Mouse (Mus musculus) kidney, adult 2 months (tissue): ENCODE results near the gene Olfr1255. TPM values are rescaled to one million over a fixed set of nuclear protein-coding genes. Genes with fewer than 3 reads are reported as not detected.

Experiments used
- DNase-seq: peaks from one replicate; pipeline ENCODE4 v3.0.0; 2021
- H3K27ac ChIP-seq: fragments of 200-500 bp; 2 replicates; pipeline ENCODE4 v1.5.1; 2012; ENCODE audit warnings: low read depth, low read length, control low read depth, inconsistent platforms; ENCODE audit not compliant: insufficient read depth
- H3K27me3 ChIP-seq: fragments of 200-500 bp; replicated peaks from 2 replicates; pipeline ENCODE4 v1.6.1; 2012; ENCODE audit warnings: mild to moderate bottlenecking, moderate library complexity, low read length, inconsistent platforms; ENCODE audit not compliant: control insufficient read depth, insufficient read depth
- H3K36me3 ChIP-seq: fragments of 200-500 bp; 2 replicates; pipeline ENCODE4 v1.6.1; 2012; ENCODE audit warnings: mild to moderate bottlenecking, moderate library complexity, low read length, inconsistent platforms; ENCODE audit not compliant: control insufficient read depth, insufficient read depth
- H3K4me1 ChIP-seq: fragments of 200-500 bp; 2 replicates; pipeline ENCODE4 v1.6.1; 2011; ENCODE audit warnings: low read length; ENCODE audit not compliant: control insufficient read depth, insufficient read depth
- H3K4me3 ChIP-seq: fragments of 200-500 bp; 2 replicates; pipeline ENCODE4 v1.5.1; 2011; ENCODE audit warnings: mild to moderate bottlenecking, low read depth, low read length, control low read depth; ENCODE audit not compliant: insufficient read depth
- CTCF ChIP-seq: fragments of 200-500 bp; conservative IDR thresholded peaks from 2 replicates; pipeline ENCODE4 v1.5.1; 2011; ENCODE audit warnings: low read depth, mild to moderate bottlenecking, control low read depth, low read length, moderate library complexity, mixed read lengths; ENCODE audit not compliant: insufficient read depth, insufficient read length
- POLR2A ChIP-seq: fragments of 200-500 bp; IDR thresholded peaks from one replicate; pipeline ENCODE4 v1.6.1; 2011; ENCODE audit warnings: low read depth, low read length, control low read depth
- WGBS: fragments of 180-500 bp; shearing (Covaris S2); methylation state at CpG from one replicate; pipeline ENCODE4 v1.1.7; 2018; 5-methylcytosine and 5-hydroxymethylcytosine counted together
- polyA plus RNA-seq: library from polyadenylated mRNA; depleted of rRNA; stranded (reverse); fragments of >200 nt; gene quantifications from 2 replicates; pipeline ENCODE4 v1.2.3, GENCODE M21; 2012; rRNA removed

The Olfr1255 gene
- polyA plus RNA-seq, 1 experiment: not detected

DNA sequence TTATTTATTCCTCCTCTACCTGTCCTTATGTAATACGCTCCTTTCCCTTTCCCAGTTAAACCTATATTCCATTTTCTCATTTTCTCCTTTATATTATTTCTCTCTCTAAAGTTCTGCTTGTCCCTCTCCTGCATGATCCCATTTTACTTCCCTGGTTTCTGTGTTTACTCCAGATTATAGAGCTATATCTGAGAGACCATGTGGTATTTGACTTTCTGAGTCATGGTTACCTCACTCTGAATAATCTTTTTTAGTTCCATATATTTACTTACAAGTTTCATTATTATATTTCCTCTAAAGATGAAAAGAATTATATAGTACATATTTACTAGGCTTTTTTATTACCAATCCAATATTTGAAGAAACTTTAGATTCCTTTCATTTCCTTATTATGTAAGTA, 37.4 kb downstream of the Olfr1255 start:
- Histone ChIP-seq H3K36me3 (no peaks in the 10 kb centered on the region), H3K4me3 (no peak overlapping the region), H3K27me3 (no peaks in the 10 kb centered on the region), H3K4me1 (no peaks in the 10 kb centered on the region), H3K27ac (no peak overlapping the region)
- TF ChIP-seq POLR2A (no peak), CTCF (no peak)
- DNase-seq: no peak
- 89% methylated on average over 1 of the region's 1 CpGs for WGBS

Other genes with a start within 250 kb of the Olfr1255 start
- not detected in 2 replicates for gene Olfr1245, start 233.6 kb upstream of the Olfr1255 start, polyA plus RNA-seq
- gene Olfr1246, start 218.9 kb upstream of the Olfr1255 start, polyA plus RNA-seq: not detected in 2 replicates
- not detected in 2 replicates for gene Olfr1247, start 197.9 kb upstream of the Olfr1255 start, polyA plus RNA-seq
- gene Olfr1248, start 193.8 kb upstream of the Olfr1255 start, polyA plus RNA-seq: not detected in 2 replicates
- not detected in 2 replicates for gene Olfr1249, start 177.1 kb upstream of the Olfr1255 start, polyA plus RNA-seq
- gene Olfr1250, start 150.6 kb upstream of the Olfr1255 start, polyA plus RNA-seq: not detected in 2 replicates
- gene Olfr1251, start 140.1 kb upstream of the Olfr1255 start, polyA plus RNA-seq: not detected in 2 replicates
- not detected in 2 replicates for gene Olfr1252, start 87.0 kb upstream of the Olfr1255 start, polyA plus RNA-seq
- gene Olfr1253, start 55.0 kb upstream of the Olfr1255 start, polyA plus RNA-seq: not detected in 2 replicates
- not detected in 2 replicates for gene Olfr1254, start 18.4 kb upstream of the Olfr1255 start, polyA plus RNA-seq
- not detected in 2 replicates for gene Olfr1256, start 29.5 kb downstream of the Olfr1255 start, polyA plus RNA-seq
- not detected in 2 replicates for gene Olfr48, start 36.2 kb downstream of the Olfr1255 start, polyA plus RNA-seq
- gene Olfr1257, start 66.4 kb downstream of the Olfr1255 start, polyA plus RNA-seq: not detected in 2 replicates
- not detected in 2 replicates for gene Olfr1258, start 115.3 kb downstream of the Olfr1255 start, polyA plus RNA-seq
- gene Olfr1259, start 136.6 kb downstream of the Olfr1255 start, polyA plus RNA-seq: not detected in 2 replicates
- not detected in 2 replicates for gene Olfr1260, start 162.3 kb downstream of the Olfr1255 start, polyA plus RNA-seq
- gene Olfr1261, start 179.2 kb downstream of the Olfr1255 start, polyA plus RNA-seq: not detected in 2 replicates
- not detected in 2 replicates for gene Olfr1262, start 188.1 kb downstream of the Olfr1255 start, polyA plus RNA-seq
- gene Olfr1263, start 200.1 kb downstream of the Olfr1255 start, polyA plus RNA-seq: not detected in 2 replicates
- not detected in 2 replicates for gene Olfr1264, start 213.5 kb downstream of the Olfr1255 start, polyA plus RNA-seq
- gene Olfr1265, start 223.3 kb downstream of the Olfr1255 start, polyA plus RNA-seq: not detected in 2 replicates